Comparison of ENCODE assay signal across 25 mouse cellular contexts in genomic region chr9:54275283-54275682, GRCm38 (mm10). TPM values are rescaled to one million over a fixed set of nuclear protein-coding genes. Genes with fewer than 3 reads are reported as not detected.
"Had no signal": no experiment of that assay in that cellular context is flagged by ENCODE, and none has a peak within 500 bp of the region (broad histone marks: within the 10 kb centered on the region; RNA-seq: fewer than 3 reads in every experiment).

No protein-coding gene starts in this region.

- H3K4me3 ChIP-seq: megakaryocyte, embryonic 14.5 days; midbrain, embryonic 13.5 days; midbrain, embryonic 15.5 days; neural tube, embryonic 12.5 days had no signal

- ATAC-seq: midbrain, embryonic 13.5 days; midbrain, embryonic 15.5 days had no signal

- H3K27me3 ChIP-seq: midbrain, embryonic 13.5 days; midbrain, embryonic 15.5 days; neural tube, embryonic 12.5 days had no signal

- H3K4me1 ChIP-seq: megakaryocyte, embryonic 14.5 days; midbrain, embryonic 13.5 days; midbrain, embryonic 15.5 days; neural tube, embryonic 12.5 days had no signal

- H3K9me3 ChIP-seq: megakaryocyte, embryonic 14.5 days; midbrain, embryonic 13.5 days; midbrain, embryonic 15.5 days; neural tube, embryonic 12.5 days had no signal

- H3K27ac ChIP-seq: liver, embryonic 14.5 days; midbrain, embryonic 13.5 days; midbrain, embryonic 15.5 days; neural tube, embryonic 12.5 days had no signal

- DNase-seq: lung, adult 18-20 months; lung, embryonic 14.5 days; lung, postnatal 4 days; right cerebral cortex, postnatal 25 days; right cerebral cortex, postnatal 4 days; spleen, adult 18-20 months; thymus, adult 18-20 months; thymus, postnatal 14 days; thymus, postnatal 36 days had no signal

- H3K36me3 ChIP-seq: midbrain, embryonic 13.5 days; midbrain, embryonic 15.5 days; neural tube, embryonic 12.5 days had no signal

- H3K4me2 ChIP-seq: lung, embryonic 14.5 days; midbrain, embryonic 11.5 days; midbrain, embryonic 13.5 days; midbrain, embryonic 15.5 days; neural tube, embryonic 12.5 days had no signal

- H3K9ac ChIP-seq: liver, embryonic 14.5 days; lung, embryonic 14.5 days; midbrain, embryonic 13.5 days; midbrain, embryonic 15.5 days; neural tube, embryonic 12.5 days had no signal

RNA-seq across cellular contexts. Expression of gene Cyp19a1, which starts 7.4 kb away (rescaled TPM):
- total RNA-seq: midbrain, postnatal 0 days; monocyte, adult 5-6 weeks; neutrophil, adult 5-6 weeks had no signal
- polyA plus RNA-seq: liver, embryonic 14.5 days; liver, embryonic 16.5 days; lung, embryonic 14.5 days; lung, embryonic 16.5 days; midbrain, embryonic 11.5 days; midbrain, embryonic 15.5 days; neural tube, embryonic 14.5 days; small intestine, adult 2 months; stomach, embryonic 14.5 days; stomach, embryonic 16.5 days; thymus, postnatal 0 days had no signal

RNA-seq across cellular contexts. Expression of gene Gldn, which starts 11.0 kb away (rescaled TPM):
- total RNA-seq: monocyte, adult 5-6 weeks; neutrophil, adult 5-6 weeks had no signal
- polyA plus RNA-seq: liver, embryonic 14.5 days; liver, embryonic 16.5 days; lung, embryonic 14.5 days; lung, embryonic 16.5 days; small intestine, adult 2 months; stomach, embryonic 14.5 days; stomach, embryonic 16.5 days had no signal
